Mouse (Mus musculus): ENCODE data around the gene Exoc6b.

DNA sequence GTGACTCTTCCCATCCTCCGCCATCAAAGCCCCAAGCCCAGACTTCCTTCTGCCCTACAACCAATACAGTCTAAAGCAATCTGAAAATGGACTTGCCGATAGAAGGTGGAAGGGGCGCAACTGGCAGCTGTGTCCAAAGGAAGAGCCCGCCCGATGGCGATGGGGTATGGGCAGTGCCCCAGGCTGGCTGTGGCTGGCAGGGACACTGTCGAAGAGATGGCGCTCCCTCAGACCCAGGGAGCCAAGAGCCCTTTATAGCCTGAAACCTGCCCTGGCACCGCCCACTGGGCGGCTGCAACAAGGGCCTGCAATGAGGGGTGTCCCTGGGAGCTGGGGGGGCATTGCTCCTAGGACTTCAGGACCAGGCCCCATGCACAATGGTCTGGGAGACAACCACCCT, 475.6 kb downstream of the Exoc6b start, which contains the start of gene Cyp26b1:
- no peak for TF ChIP-seq CTCF (IDR thresholded peaks at IDR 0.05; ENCODE audit: low read depth)
- TF ChIP-seq EP300 (optimal IDR thresholded peaks at IDR 0.05): no peak

Measured in stomach, postnatal 0 days (tissue).